Mouse (Mus musculus) embryonic fibroblast, embryonic 13.5 days (primary cell): ENCODE results near the gene Ascl4.

Source experiments
- CTCF ChIP-seq: IDR thresholded peaks from 2 replicates; pipeline ENCODE4 v1.5.1; 2011; ENCODE audit warnings: mild to moderate bottlenecking, control low read depth, low read length, moderate library complexity, borderline replicate concordance; ENCODE audit not compliant: insufficient read depth
- POLR2A ChIP-seq: IDR thresholded peaks from 2 replicates; pipeline ENCODE4 v1.6.1; 2011; ENCODE audit warnings: low read depth, mild to moderate bottlenecking, control low read depth, low read length, moderate library complexity

- TF ChIP-seq CTCF (no peak), POLR2A (no peak)
Observed at GRCm38 (mm10) chr10:85989412-85990115, 62.1 kb downstream of the Ascl4 start.
